Mouse (Mus musculus) midbrain, embryonic 14.5 days (tissue): ENCODE measurements around the gene Gm49396. TPM values are rescaled to one million over a fixed set of nuclear protein-coding genes. Genes with fewer than 3 reads are reported as not detected.

Experiments
- ATAC-seq: fragments of 200-750 bp; cut with Nextera tagmentation; 2 replicates; pipeline ENCODE4 v1.8.0; 2017; ENCODE audit warnings: moderate number of reproducible peaks, moderate library complexity; ENCODE audit not compliant: low FRiP score, low TSS enrichment
- DNase-seq: peaks from one replicate; pipeline ENCODE4 v3.0.0-alpha.2; 2015
- H3K27ac ChIP-seq: fragments of 300-500 bp; sonication (generic); replicated peaks from 2 replicates; pipeline ENCODE4 v1.5.1; 2014; ENCODE audit warnings: mild to moderate bottlenecking, low read depth, low read length, moderate library complexity
- H3K27me3 ChIP-seq: fragments of 300-500 bp; sonication (generic); 2 replicates; pipeline ENCODE4 v1.6.1; 2014; ENCODE audit warnings: low read length, control low read depth, mixed read lengths; ENCODE audit not compliant: control insufficient read depth, insufficient read depth
- H3K36me3 ChIP-seq: fragments of 300-500 bp; sonication (generic); 2 replicates; pipeline ENCODE4 v1.6.1; 2014; ENCODE audit warnings: low read length, control low read depth; ENCODE audit not compliant: control insufficient read depth, insufficient read depth
- H3K4me1 ChIP-seq: fragments of 300-500 bp; sonication (generic); 2 replicates; pipeline ENCODE4 v1.6.1; 2014; ENCODE audit warnings: mild to moderate bottlenecking, antibody characterized with exemption, low read length, control low read depth; ENCODE audit not compliant: control insufficient read depth, insufficient read depth
- H3K4me2 ChIP-seq: fragments of 300-500 bp; sonication (generic); 2 replicates; pipeline ENCODE4 v1.6.1; 2014; ENCODE audit warnings: mild to moderate bottlenecking, low read length, moderate library complexity
- H3K4me3 ChIP-seq: fragments of 300-500 bp; sonication (generic); replicated peaks from 2 replicates; pipeline ENCODE4 v1.5.1; 2014; ENCODE audit warnings: low read depth, low read length
- H3K9ac ChIP-seq: fragments of 300-500 bp; sonication (generic); replicated peaks from 2 replicates; pipeline ENCODE4 v1.6.1; 2014; ENCODE audit warnings: mild to moderate bottlenecking, low read length, moderate library complexity
- H3K9me3 ChIP-seq: fragments of 300-500 bp; sonication (generic); 2 replicates; pipeline ENCODE4 v1.6.1; 2016; ENCODE audit warnings: low read length, control low read depth, mixed read lengths; ENCODE audit not compliant: control insufficient read depth
- WGBS: fragments of 180-500 bp; shearing (Covaris S2); extraction: QIAGEN DNeasy Blood & Tissue Kit; methylation state at CpG from one replicate; pipeline ENCODE4 v1.1.7; 2014; 5-methylcytosine and 5-hydroxymethylcytosine counted together
- microRNA-seq: library from miRNA; unstranded; fragments of <30 nt; microRNA quantifications from one replicate; pipeline ENCODE4, GENCODE M21; 2016
- polyA plus RNA-seq: library from polyadenylated mRNA; unstranded; fragments of >200 nt; fragmentation: Nextera tagmentation; extraction: Ambion mirVana; gene quantifications from 2 replicates; pipeline ENCODE4 v1.2.1, GENCODE M21; 2014

Gm49396 gene
- polyA plus RNA-seq, 1 experiment from 2014 or later: 8.2 TPM

GRCm38 (mm10) chr7:30608476-30608875, 45.3 kb downstream of the Gm49396 start:
- Histone ChIP-seq H3K27me3 (no peaks in the 10 kb centered on the region), H3K27ac (no peak overlapping the region), H3K9me3 (no peaks in the 10 kb centered on the region), H3K4me2 (no peak overlapping the region), H3K4me3 (no peak overlapping the region), H3K4me1 (no peaks in the 10 kb centered on the region), H3K9ac (no peak overlapping the region), H3K36me3 (no peaks in the 10 kb centered on the region)
- ATAC-seq (no peak), DNase-seq (no peak)
- 50% methylated on average over 16 of the region's 16 CpGs for WGBS

GRCm38 (mm10) chr7:30610043-30610442, 46.9 kb downstream of the Gm49396 start:
- H3K36me3 ChIP-seq: 0 out of 2 replicates have a peak, but pooled peaks cover 1% of the 10 kb centered on the region
- no peaks in the 10 kb centered on the region for H3K27me3 ChIP-seq
- no peak for DNase-seq
- H3K9me3 ChIP-seq: no peaks in the 10 kb centered on the region
- no peak for ATAC-seq
- no peak overlapping the region for H3K4me2 ChIP-seq
- no peak overlapping the region for H3K9ac ChIP-seq
- H3K4me1 ChIP-seq: no peaks in the 10 kb centered on the region
- 57% methylated on average over 7 of the region's 7 CpGs for WGBS
- no peak overlapping the region for H3K4me3 ChIP-seq
- H3K27ac ChIP-seq: no peak overlapping the region

GRCm38 (mm10) chr7:30612654-30613402, 49.7 kb downstream of the Gm49396 start, which contains the start of gene Upk1a:
Upk1a (minus strand) TSS chr7:30612847.
- DNase-seq (no peak), ATAC-seq (no peak)
- Histone ChIP-seq H3K27ac (no peak within 1 kb of the TSS), H3K36me3 (peaks cover 29% of the 10 kb centered on the region), H3K4me2 (no peak within 1 kb of the TSS), H3K9me3 (no peaks in the 10 kb centered on the region), H3K4me1 (no peaks in the 10 kb centered on the region), H3K27me3 (no peaks in the 10 kb centered on the region), H3K9ac (no peak within 1 kb of the TSS), H3K4me3 (no peak within 1 kb of the TSS)
- 77% methylated on average over 8 of the region's 8 CpGs for WGBS

GRCm38 (mm10) chr7:30613529-30614112, 50.5 kb downstream of the Gm49396 start:
- 21% methylated on average over 14 of the region's 14 CpGs for WGBS

GRCm38 (mm10) chr7:30614454-30614853, 51.3 kb downstream of the Gm49396 start:
- ATAC-seq (no peak), DNase-seq (no peak)
- H3K9ac ChIP-seq: no peak overlapping the region
- H3K4me2 ChIP-seq: no peak overlapping the region
- H3K27me3 ChIP-seq: no peaks in the 10 kb centered on the region
- H3K9me3 ChIP-seq: no peaks in the 10 kb centered on the region
- H3K27ac ChIP-seq: no peak overlapping the region
- WGBS: 82% methylated on average over 2 of the region's 2 CpGs
- peaks cover 44% of the 10 kb centered on the region for H3K36me3 ChIP-seq
- no peak overlapping the region for H3K4me3 ChIP-seq
- no peaks in the 10 kb centered on the region for H3K4me1 ChIP-seq

More at GRCm38 (mm10) chr7:30613529-30614112, 50.5 kb downstream of the Gm49396 start:
- H3K4me2 ChIP-seq: no peak overlapping the region
- H3K27me3 ChIP-seq: no peaks in the 10 kb centered on the region
- no peak overlapping the region for H3K4me3 ChIP-seq
- no peaks in the 10 kb centered on the region for H3K4me1 ChIP-seq
- no peak; the same call in 1 of the 2 replicates for ATAC-seq
- H3K9me3 ChIP-seq: no peaks in the 10 kb centered on the region
- DNase-seq: peak; percentile 76
- no peak overlapping the region for H3K27ac ChIP-seq
- H3K9ac ChIP-seq: no peak overlapping the region
- peaks cover 35% of the 10 kb centered on the region for H3K36me3 ChIP-seq

- no peak overlapping the region for H3K9ac ChIP-seq
- no peak overlapping the region for H3K4me2 ChIP-seq
- peaks cover 46% of the 10 kb centered on the region for H3K36me3 ChIP-seq
- H3K4me3 ChIP-seq: no peak overlapping the region
- DNase-seq (no peak), ATAC-seq (no peak)
- H3K27me3 ChIP-seq: no peaks in the 10 kb centered on the region
- no peaks in the 10 kb centered on the region for H3K4me1 ChIP-seq
- H3K27ac ChIP-seq: no peak overlapping the region
- no peaks in the 10 kb centered on the region for H3K9me3 ChIP-seq
- 61% methylated on average over 5 of the region's 5 CpGs for WGBS
These were observed 52.1 kb downstream of the Gm49396 start for GRCm38 (mm10) chr7:30615049-30615760.

Small RNA genes lying within 50 kb of the gene (microRNA-seq; reads per million reads assigned to microRNA genes)
- gene Gm38670: 0.44 reads per million
- gene Mir3569: 0.59 reads per million

Other genes with a start within 250 kb of the Gm49396 start
- gene Syne4, start 248.5 kb upstream of the Gm49396 start, polyA plus RNA-seq: 9.3 and 10.2 TPM in 2 replicates
- gene E130208F15Rik, start 241.6 kb upstream of the Gm49396 start, polyA plus RNA-seq: not detected in 2 replicates
- 19.8 and 20.4 TPM in 2 replicates for gene Sdhaf1, start 239.4 kb upstream of the Gm49396 start, polyA plus RNA-seq
- 13.9 and 16.3 TPM in 2 replicates for gene Lrfn3, start 200.6 kb upstream of the Gm49396 start, polyA plus RNA-seq
- 11.4 and 29.7 TPM in 2 replicates for gene Tyrobp, start 149.6 kb upstream of the Gm49396 start, polyA plus RNA-seq
- 0.58 TPM in 1 of 2 replicates, not detected in the other for gene Hcst, start 143.5 kb upstream of the Gm49396 start, polyA plus RNA-seq
- 1.4 and 2.3 TPM in 2 replicates for gene Nfkbid, start 141.6 kb upstream of the Gm49396 start, polyA plus RNA-seq
- gene Aplp1, start 117.8 kb upstream of the Gm49396 start, polyA plus RNA-seq: 662 and 710 TPM in 2 replicates
- 5.0 and 5.7 TPM in 2 replicates for gene Kirrel2, start 105.7 kb upstream of the Gm49396 start, polyA plus RNA-seq
- 0.74 and 1.4 TPM in 2 replicates for gene Nphs1, start 105.0 kb upstream of the Gm49396 start, polyA plus RNA-seq
- not detected in 2 replicates for gene Prodh2, start 69.7 kb upstream of the Gm49396 start, polyA plus RNA-seq
- 101 and 129 TPM in 2 replicates for gene Arhgap33, start 28.3 kb upstream of the Gm49396 start, polyA plus RNA-seq
- 6.3 and 7.4 TPM in 2 replicates for gene Hspb6, start 11.2 kb upstream of the Gm49396 start, polyA plus RNA-seq
- gene Proser3, start 11.0 kb upstream of the Gm49396 start, polyA plus RNA-seq: 7.4 and 10.9 TPM in 2 replicates
- gene Lin37, start 3.5 kb upstream of the Gm49396 start, polyA plus RNA-seq: 49.9 and 59.1 TPM in 2 replicates
- 103 and 104 TPM in 2 replicates for gene U2af1l4, start within 50 bp of the Gm49396 start, polyA plus RNA-seq
- gene Psenen, start 283 bp downstream of the Gm49396 start, polyA plus RNA-seq: 99.1 and 135 TPM in 2 replicates
- 2.8 and 5.8 TPM in 2 replicates for gene Igflr1, start 2.1 kb downstream of the Gm49396 start, polyA plus RNA-seq
- gene Kmt2b, start 25.4 kb downstream of the Gm49396 start, polyA plus RNA-seq: 13.1 and 15.4 TPM in 2 replicates
- 0.34 and 0.47 TPM in 2 replicates for gene Zbtb32, start 35.6 kb downstream of the Gm49396 start, polyA plus RNA-seq
- 0.15 and 0.20 TPM in 2 replicates for gene Upk1a, start 49.5 kb downstream of the Gm49396 start, polyA plus RNA-seq
- gene Cox6b1, start 62.8 kb downstream of the Gm49396 start, polyA plus RNA-seq: 999 and 1,303 TPM in 2 replicates
- gene Etv2, start 72.5 kb downstream of the Gm49396 start, polyA plus RNA-seq: not detected in 2 replicates
- 126 and 144 TPM in 2 replicates for gene Rbm42, start 87.0 kb downstream of the Gm49396 start, polyA plus RNA-seq
- gene Haus5, start 101.7 kb downstream of the Gm49396 start, polyA plus RNA-seq: 21.6 and 22.8 TPM in 2 replicates
- gene Pmis2, start 108.3 kb downstream of the Gm49396 start, polyA plus RNA-seq: not detected in 2 replicates
- gene 2200002J24Rik, start 135.6 kb downstream of the Gm49396 start, polyA plus RNA-seq: not detected in 2 replicates
- 0.53 and 1.1 TPM in 2 replicates for gene Atp4a, start 148.9 kb downstream of the Gm49396 start, polyA plus RNA-seq
- gene Tmem147, start 166.2 kb downstream of the Gm49396 start, polyA plus RNA-seq: 238 and 290 TPM in 2 replicates
- gene Gapdhs, start 180.3 kb downstream of the Gm49396 start, polyA plus RNA-seq: 0.83 and 1.2 TPM in 2 replicates
- 0.82 and 3.8 TPM in 2 replicates for gene Sbsn, start 188.1 kb downstream of the Gm49396 start, polyA plus RNA-seq
- gene Dmkn, start 200.4 kb downstream of the Gm49396 start, polyA plus RNA-seq: 0.78 and 0.87 TPM in 2 replicates
- not detected in 2 replicates for gene Krtdap, start 224.6 kb downstream of the Gm49396 start, polyA plus RNA-seq